Mouse (Mus musculus) liver, embryonic 16.5 days (tissue): ENCODE measurements around the gene Pld1. TPM values are rescaled to one million over a fixed set of nuclear protein-coding genes. Genes with fewer than 3 reads are reported as not detected.

Experiments
- ATAC-seq: fragments of 200-750 bp; cut with Nextera tagmentation; 2 replicates; pipeline ENCODE4 v1.8.0; 2017; ENCODE audit warnings: low read depth, mild to moderate bottlenecking, moderate number of reproducible peaks, moderate library complexity
- H3K27ac ChIP-seq: fragments of 300-500 bp; sonication (generic); 2 replicates; pipeline ENCODE4 v1.5.1; 2014; ENCODE audit warnings: mild to moderate bottlenecking, low read length
- H3K27me3 ChIP-seq: fragments of 300-500 bp; sonication (generic); 2 replicates; pipeline ENCODE4 v1.6.1; 2014; ENCODE audit warnings: low read depth, low read length, mixed read lengths; ENCODE audit not compliant: control insufficient read depth, insufficient read depth
- H3K36me3 ChIP-seq: fragments of 300-500 bp; sonication (generic); 2 replicates; pipeline ENCODE4 v1.6.1; 2014; ENCODE audit warnings: mild to moderate bottlenecking; ENCODE audit not compliant: control insufficient read depth, insufficient read depth
- H3K4me1 ChIP-seq: fragments of 300-500 bp; sonication (generic); 2 replicates; pipeline ENCODE4 v1.6.1; 2014; ENCODE audit warnings: low read depth, low read length, mixed read lengths; ENCODE audit not compliant: control insufficient read depth
- H3K4me2 ChIP-seq: fragments of 300-500 bp; sonication (generic); 2 replicates; pipeline ENCODE4 v1.6.1; 2014; ENCODE audit warnings: low read depth, low read length, mixed read lengths
- H3K4me3 ChIP-seq: fragments of 300-500 bp; sonication (generic); 2 replicates; pipeline ENCODE4 v1.5.1; 2014; ENCODE audit warnings: low read depth, mild to moderate bottlenecking, low read length
- H3K9ac ChIP-seq: fragments of 300-500 bp; sonication (generic); 2 replicates; pipeline ENCODE4 v1.6.1; 2014; ENCODE audit warnings: low read depth, low read length
- H3K9me3 ChIP-seq: fragments of 300-500 bp; sonication (generic); replicated peaks from 2 replicates; pipeline ENCODE4 v1.6.1; 2016; ENCODE audit warnings: low read length; ENCODE audit not compliant: control insufficient read depth
- WGBS: fragments of 180-500 bp; shearing (Covaris S2); extraction: QIAGEN DNeasy Blood & Tissue Kit; methylation state at CpG from one replicate; pipeline ENCODE4 v1.1.7; 2014; ENCODE audit not compliant: insufficient replicate concordance; 5-methylcytosine and 5-hydroxymethylcytosine counted together
- polyA plus RNA-seq: library from polyadenylated mRNA; unstranded; fragments of >200 nt; fragmentation: Nextera tagmentation; extraction: Ambion mirVana; gene quantifications from 2 replicates; pipeline ENCODE4 v1.2.1, GENCODE M21; 2015

Gene Pld1
- polyA plus RNA-seq, 1 experiment from 2014 or later = 6.8 TPM

DNA sequence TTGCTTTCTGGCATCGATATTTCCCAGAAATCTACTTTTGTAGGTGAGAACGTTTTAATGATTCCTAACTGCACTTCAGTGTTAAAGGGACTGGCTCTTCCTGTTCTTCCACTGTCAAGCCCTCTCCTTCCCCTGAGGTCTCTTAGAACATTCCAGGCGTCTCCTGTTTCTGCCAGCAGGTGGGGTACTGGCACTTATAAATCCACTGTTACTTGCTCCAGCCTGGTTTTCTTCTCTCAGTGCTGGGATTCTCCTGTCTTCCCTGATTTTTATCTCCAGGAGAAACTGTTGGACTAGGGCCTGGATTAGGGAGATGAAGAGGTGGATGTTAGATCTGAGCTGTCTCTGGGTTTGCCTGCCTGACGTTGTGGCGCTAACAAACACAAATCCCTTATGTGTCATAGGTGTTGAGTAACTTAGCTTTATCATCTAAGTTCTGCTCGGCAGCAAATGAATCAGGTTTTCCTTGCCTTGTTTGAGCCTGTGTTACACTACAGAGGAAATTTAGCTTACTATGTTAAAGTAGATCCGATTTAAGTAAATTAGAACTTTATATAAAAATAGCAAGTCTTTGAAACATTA is 44.0 kb downstream of the Pld1 start:
- Histone ChIP-seq H3K4me1 (no peaks in the 10 kb centered on the region; the same call in 1 of the 2 replicates), H3K4me2 (no peak overlapping the region), H3K9me3 (no peaks in the 10 kb centered on the region), H3K4me3 (no peak overlapping the region), H3K27me3 (no peaks in the 10 kb centered on the region), H3K9ac (no peak overlapping the region), H3K36me3 (no peaks in the 10 kb centered on the region), H3K27ac (no peak overlapping the region)
- ATAC-seq = no peak
- 36% methylated on average over 7 of the region's 7 CpGs for WGBS

DNA sequence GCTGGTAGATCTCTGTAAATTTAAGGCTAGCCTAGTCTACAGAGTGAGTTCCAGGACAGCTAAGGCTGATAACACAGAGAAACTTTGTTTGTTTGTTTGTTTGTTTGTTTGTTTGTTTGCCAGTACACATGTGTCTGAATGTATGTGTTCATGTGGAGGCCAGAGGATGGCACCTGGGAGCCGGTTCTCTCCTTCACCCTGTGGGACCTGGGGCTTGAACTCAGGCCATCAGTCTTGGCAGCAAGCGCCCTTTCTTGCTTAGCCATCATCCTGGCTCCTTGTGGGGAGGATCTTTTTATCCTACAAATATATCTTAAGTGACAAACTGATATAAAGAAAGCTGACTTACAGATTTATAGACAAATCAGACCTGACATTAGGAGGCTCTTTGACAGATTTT is 44.8 kb downstream of the Pld1 start:
- H3K9ac ChIP-seq = no peak overlapping the region
- H3K9me3 ChIP-seq = no peaks in the 10 kb centered on the region
- no peaks in the 10 kb centered on the region for H3K27me3 ChIP-seq
- H3K27ac ChIP-seq = no peak overlapping the region
- WGBS = 58% methylated on average over 2 of the region's 2 CpGs
- no peaks in the 10 kb centered on the region; the same call in 1 of the 2 replicates for H3K4me1 ChIP-seq
- H3K4me2 ChIP-seq = no peak overlapping the region
- ATAC-seq = no peak
- no peak overlapping the region for H3K4me3 ChIP-seq
- no peaks in the 10 kb centered on the region for H3K36me3 ChIP-seq

DNA sequence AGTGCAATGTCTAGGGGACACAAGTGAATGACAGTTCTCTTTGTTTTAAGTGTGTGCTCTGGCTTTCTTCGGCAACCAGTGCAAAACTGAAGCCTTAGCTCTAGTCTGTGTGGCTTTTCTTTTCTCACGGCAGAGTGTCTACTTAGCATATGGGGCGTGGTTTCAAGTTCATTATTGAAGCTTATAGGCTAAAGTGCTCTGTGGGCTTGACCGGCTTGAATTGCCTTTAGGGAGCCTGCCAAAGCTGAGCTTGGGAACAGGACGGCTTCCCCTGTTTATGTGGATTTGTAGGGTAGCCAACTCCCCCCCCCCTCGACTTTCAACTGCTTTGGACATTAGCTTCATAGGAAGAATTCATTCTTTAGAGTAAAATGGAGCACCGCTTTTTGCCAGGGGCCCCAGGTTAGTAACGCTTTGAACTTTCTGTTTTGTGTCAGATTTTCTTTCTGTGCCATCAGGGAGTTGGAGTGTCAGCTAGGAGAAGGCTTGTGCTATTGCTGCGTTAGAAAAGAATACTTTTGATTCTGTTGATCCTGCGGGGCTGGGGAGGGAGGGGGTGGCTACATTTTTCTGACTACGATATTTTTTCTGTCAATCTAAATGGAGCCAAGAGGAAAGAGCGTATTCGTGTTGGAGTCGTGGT is 45.6 kb downstream of the Pld1 start:
- Histone ChIP-seq H3K4me1 (no peaks in the 10 kb centered on the region; the same call in 1 of the 2 replicates), H3K27ac (0 out of 2 replicates have a peak overlapping the region, but pooled peaks have one; percentile 5), H3K36me3 (no peaks in the 10 kb centered on the region), H3K9ac (peak overlapping the region; percentile 4; the same call in 1 of the 2 replicates), H3K4me2 (peak overlapping the region; percentile 52), H3K9me3 (no peaks in the 10 kb centered on the region), H3K4me3 (peak overlapping the region; percentile 47), H3K27me3 (no peaks in the 10 kb centered on the region)
- WGBS = 8% methylated on average over 14 of the region's 14 CpGs
- peak; percentile 93 for ATAC-seq

DNA sequence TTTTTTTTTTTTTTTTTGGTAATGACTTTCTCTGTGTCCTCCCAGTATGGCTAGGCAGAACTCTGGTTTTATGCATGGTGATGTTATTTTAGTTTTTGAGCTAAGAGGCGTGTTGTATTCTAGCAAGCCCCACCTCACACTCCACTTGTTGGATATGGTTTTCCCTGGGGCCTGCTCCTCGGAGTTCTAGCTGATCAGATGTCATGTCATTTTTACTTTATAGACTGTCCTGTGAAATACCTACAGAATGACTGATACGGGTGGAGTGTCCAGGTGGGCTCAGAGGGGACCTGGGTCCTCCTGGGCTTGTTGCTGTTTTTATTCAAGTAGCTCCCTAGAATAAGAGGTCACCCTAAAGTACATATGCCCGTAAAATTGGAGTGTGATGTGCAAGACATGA is 46.1 kb downstream of the Pld1 start:
- no peaks in the 10 kb centered on the region; the same call in 1 of the 2 replicates for H3K4me1 ChIP-seq
- no peaks in the 10 kb centered on the region for H3K36me3 ChIP-seq
- no peak for ATAC-seq
- H3K4me2 ChIP-seq = peak overlapping the region; percentile 52
- WGBS = 49% methylated on average over 4 of the region's 4 CpGs
- no peaks in the 10 kb centered on the region for H3K27me3 ChIP-seq
- peak overlapping the region; percentile 4; the same call in 1 of the 2 replicates for H3K9ac ChIP-seq
- H3K4me3 ChIP-seq = peak overlapping the region; percentile 47
- H3K9me3 ChIP-seq = no peaks in the 10 kb centered on the region
- no peak overlapping the region for H3K27ac ChIP-seq

DNA sequence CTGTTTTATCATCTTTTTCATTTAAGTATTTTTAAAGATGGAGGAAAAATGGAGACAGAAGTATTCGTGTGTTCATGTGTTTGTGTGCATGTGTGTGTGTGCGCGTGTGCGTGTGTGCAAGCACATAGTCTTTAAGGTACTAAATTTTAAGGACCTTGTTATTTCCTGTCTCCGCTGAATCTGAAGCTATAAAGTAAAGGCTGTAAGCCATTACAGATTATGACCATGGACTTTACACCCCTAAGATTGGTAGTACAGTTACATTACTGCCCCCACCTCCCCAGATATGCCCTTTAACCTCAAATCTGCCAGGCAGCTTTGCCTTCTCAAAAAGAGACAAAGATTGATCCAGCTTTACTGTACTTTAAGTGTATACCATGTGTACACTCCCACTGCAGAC is 46.8 kb downstream of the Pld1 start:
- Histone ChIP-seq H3K36me3 (no peaks in the 10 kb centered on the region), H3K4me2 (peak overlapping the region; percentile 52; the same call in 1 of the 2 replicates), H3K4me3 (no peak overlapping the region; the same call in 1 of the 2 replicates), H3K27me3 (no peaks in the 10 kb centered on the region), H3K9me3 (no peaks in the 10 kb centered on the region), H3K9ac (no peak overlapping the region), H3K27ac (no peak overlapping the region), H3K4me1 (no peaks in the 10 kb centered on the region; the same call in 1 of the 2 replicates)
- no peak for ATAC-seq
- WGBS = 86% methylated on average over 5 of the region's 5 CpGs

DNA sequence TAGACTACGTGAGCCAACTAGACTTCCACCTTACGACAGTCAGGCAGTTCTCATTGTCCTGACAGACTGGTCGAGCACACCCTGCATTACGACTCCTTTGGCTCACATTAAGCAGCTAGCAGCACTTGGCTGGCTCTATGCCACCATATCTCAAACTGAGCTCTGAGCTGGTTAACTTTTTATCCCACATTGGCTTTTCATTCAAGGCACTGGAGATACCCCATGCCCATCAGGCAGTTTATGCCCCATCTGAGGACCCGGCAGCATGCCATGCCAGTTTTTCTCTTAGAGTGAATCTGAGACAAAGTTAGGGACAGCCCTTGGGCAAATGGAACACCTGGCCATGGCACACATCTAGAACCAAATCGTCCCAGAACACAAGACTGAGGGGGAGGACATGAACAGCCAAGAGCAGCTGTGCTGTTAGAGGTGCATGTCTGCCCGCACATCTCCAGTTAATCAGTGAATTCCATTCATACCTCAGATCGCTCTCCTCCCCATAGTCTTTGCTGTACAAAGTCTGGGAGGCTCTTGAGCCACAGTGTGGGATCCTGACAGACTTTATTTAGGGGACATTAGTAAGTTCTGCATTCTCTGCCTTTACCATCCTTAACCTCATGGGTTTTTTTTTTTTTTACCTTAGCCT is 49.5 kb downstream of the Pld1 start:
- Histone ChIP-seq H3K4me1 (no peaks in the 10 kb centered on the region; the same call in 1 of the 2 replicates), H3K9ac (no peak overlapping the region), H3K36me3 (no peaks in the 10 kb centered on the region), H3K4me3 (no peak overlapping the region), H3K4me2 (no peak overlapping the region), H3K27me3 (no peaks in the 10 kb centered on the region), H3K27ac (no peak overlapping the region), H3K9me3 (no peaks in the 10 kb centered on the region)
- 59% methylated on average over 8 of the region's 8 CpGs for WGBS
- no peak for ATAC-seq

DNA sequence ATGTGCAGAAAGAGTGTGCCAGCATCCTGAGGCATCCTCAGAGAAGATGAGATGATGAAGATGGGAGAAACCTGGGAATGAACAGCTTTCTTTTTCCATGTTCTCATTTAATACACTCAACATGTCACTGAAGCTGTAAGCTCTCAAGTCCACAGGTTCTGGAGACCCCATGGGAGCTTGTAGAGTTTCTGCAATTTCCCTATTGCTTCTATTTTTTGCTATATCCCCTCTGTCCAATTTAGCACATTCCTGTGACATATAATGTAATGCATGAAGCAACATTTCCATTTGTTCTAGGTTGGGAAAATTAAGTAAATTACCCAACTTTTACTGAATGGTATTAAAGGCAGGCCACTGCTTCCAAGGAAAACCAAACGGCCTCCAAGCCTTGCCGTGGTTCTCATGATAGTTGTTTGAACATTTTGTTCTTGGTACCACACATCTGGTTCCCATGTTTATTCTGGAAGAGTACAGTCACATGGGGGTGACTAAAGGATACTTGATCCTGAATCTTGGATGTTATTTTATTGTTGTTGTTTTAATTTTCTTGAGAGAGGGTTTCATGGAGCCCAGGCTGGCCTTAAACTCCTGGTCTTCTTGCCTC is 52.7 kb downstream of the Pld1 start:
- WGBS = 70% methylated on average over 2 of the region's 2 CpGs
- H3K27me3 ChIP-seq = no peaks in the 10 kb centered on the region
- H3K27ac ChIP-seq = no peak overlapping the region
- no peaks in the 10 kb centered on the region; the same call in 1 of the 2 replicates for H3K4me1 ChIP-seq
- no peak overlapping the region for H3K9ac ChIP-seq
- H3K9me3 ChIP-seq = no peaks in the 10 kb centered on the region
- no peaks in the 10 kb centered on the region for H3K36me3 ChIP-seq
- H3K4me3 ChIP-seq = no peak overlapping the region
- no peak for ATAC-seq
- H3K4me2 ChIP-seq = no peak overlapping the region

DNA sequence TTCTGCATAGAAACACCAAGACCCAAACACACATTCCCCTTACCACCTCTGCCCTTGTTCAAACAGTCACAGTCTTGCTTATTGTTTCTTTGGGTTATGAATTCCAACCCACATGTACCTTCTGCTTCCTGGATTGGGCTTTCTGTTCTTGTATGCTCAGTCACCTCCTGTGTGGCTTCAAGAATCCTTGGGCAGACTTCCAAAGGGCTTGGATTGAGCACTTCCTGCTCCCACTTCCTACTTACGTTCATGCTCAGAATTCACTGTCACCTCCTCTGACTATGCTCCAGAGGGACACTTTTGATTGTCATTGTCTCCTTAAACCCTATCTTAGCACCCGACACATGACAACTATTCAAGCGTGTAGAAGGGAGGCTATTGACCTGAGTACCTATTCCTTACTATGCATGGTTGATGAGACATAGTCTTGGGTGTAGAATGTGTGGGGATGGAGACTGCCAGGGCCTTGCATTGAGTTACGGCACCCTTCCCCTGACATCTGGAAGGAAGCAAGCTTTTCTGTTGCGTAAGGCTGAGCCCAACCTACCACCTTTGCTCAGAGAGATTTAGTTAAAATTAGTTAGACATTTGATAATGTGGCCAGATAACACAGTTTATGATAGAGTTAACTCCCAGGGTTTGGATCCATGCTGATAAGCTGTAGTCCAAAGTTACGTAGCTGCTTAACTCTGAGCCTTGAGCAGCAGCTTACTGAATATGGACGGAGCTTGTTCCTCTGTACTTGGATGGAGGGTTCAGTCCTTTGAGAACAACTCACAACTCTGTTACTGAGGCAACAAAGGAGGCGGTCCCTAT is 55.9 kb downstream of the Pld1 start:
- H3K4me1 ChIP-seq = no peaks in the 10 kb centered on the region
- no peak for ATAC-seq
- no peak overlapping the region for H3K9ac ChIP-seq
- H3K4me3 ChIP-seq = no peak overlapping the region
- H3K36me3 ChIP-seq = no peaks in the 10 kb centered on the region
- no peaks in the 10 kb centered on the region for H3K9me3 ChIP-seq
- WGBS = 68% methylated on average over 8 of the region's 8 CpGs
- no peak overlapping the region for H3K4me2 ChIP-seq
- no peak overlapping the region for H3K27ac ChIP-seq
- H3K27me3 ChIP-seq = no peaks in the 10 kb centered on the region
